Mouse (Mus musculus): ENCODE results near the gene Cdc42bpg. TPM values are rescaled to one million over a fixed set of nuclear protein-coding genes. Genes with fewer than 3 reads are reported as not detected.

Gene Cdc42bpg
- polyA plus RNA-seq, 1 experiment from 2014 or later = 1.6 TPM

- Histone ChIP-seq H3K4me3 (ENCODE audit: low read depth, low read length) (no peak overlapping the region), H3K27me3 (replicated peaks; ENCODE audit: control insufficient read depth, insufficient read depth, low read length) (no peaks in the 10 kb centered on the region), H3K36me3 (ENCODE audit: control insufficient read depth, insufficient read depth, low read length) (peaks cover 98% of the 10 kb centered on the region), H3K4me2 (ENCODE audit: low read depth, low read length) (no peak overlapping the region), H3K27ac (replicated peaks; ENCODE audit: low read depth, low read length) (no peak overlapping the region), H3K9me3 (ENCODE audit: control insufficient read depth, low read length) (no peaks in the 10 kb centered on the region), H3K9ac (ENCODE audit: low read depth, low read length) (no peak overlapping the region), H3K4me1 (ENCODE audit: control insufficient read depth, insufficient read depth, low read length) (peaks cover 6% of the 10 kb centered on the region)
- DNase-seq (ENCODE audit: low spot score) = no peak
- no peak for ATAC-seq (ENCODE audit: low read depth)
- 85% methylated on average over 2 of the region's 2 CpGs for WGBS
Observed at GRCm38 (mm10) chr19:6370175-6370574, 63.9 kb downstream of the Cdc42bpg start.

GRCm38 (mm10) chr19:6372433-6372832 lies 66.2 kb downstream of the Cdc42bpg start:
- Histone ChIP-seq H3K4me2 (ENCODE audit: low read depth, low read length) (no peak overlapping the region), H3K9ac (ENCODE audit: low read depth, low read length) (no peak overlapping the region), H3K4me1 (ENCODE audit: control insufficient read depth, insufficient read depth, low read length) (no peaks in the 10 kb centered on the region), H3K9me3 (ENCODE audit: control insufficient read depth, low read length) (no peaks in the 10 kb centered on the region), H3K4me3 (ENCODE audit: low read depth, low read length) (no peak overlapping the region), H3K27me3 (replicated peaks; ENCODE audit: control insufficient read depth, insufficient read depth, low read length) (no peaks in the 10 kb centered on the region), H3K36me3 (ENCODE audit: control insufficient read depth, insufficient read depth, low read length) (peaks cover 99% of the 10 kb centered on the region), H3K27ac (replicated peaks; ENCODE audit: low read depth, low read length) (no peak overlapping the region)
- no peak for ATAC-seq (ENCODE audit: low read depth)
- no peak for DNase-seq (ENCODE audit: low spot score)
- WGBS = 94% methylated on average over 3 of the region's 3 CpGs

GRCm38 (mm10) chr19:6373539-6374400 lies 67.5 kb downstream of the Cdc42bpg start:
- 69% methylated on average over 12 of the region's 12 CpGs for WGBS
- no peak for ATAC-seq (ENCODE audit: low read depth)

DNA sequence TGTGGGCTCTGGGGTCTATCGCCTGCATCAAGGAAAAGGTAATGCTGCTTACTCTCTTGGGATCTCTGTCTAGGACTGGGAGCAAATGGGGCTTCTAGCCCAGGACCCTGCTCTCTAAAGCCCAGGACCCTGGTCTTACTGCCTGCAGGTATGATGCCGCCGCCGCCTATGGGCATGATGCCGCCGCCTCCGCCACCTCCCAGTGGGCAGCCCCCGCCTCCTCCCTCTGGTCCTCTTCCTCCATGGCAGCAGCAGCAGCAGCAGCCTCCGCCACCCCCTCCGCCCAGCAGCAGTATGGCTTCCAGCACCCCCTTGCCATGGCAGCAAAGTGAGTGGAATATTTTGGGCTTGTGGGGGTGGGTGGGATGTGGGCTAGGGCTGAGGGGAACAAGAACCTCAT lies 68.3 kb downstream of the Cdc42bpg start:
- no peak for ATAC-seq (ENCODE audit: low read depth)
- H3K9ac ChIP-seq (ENCODE audit: low read depth, low read length) = no peak overlapping the region

More at GRCm38 (mm10) chr19:6373539-6374400, 67.5 kb downstream of the Cdc42bpg start:
- no peak overlapping the region for H3K4me2 ChIP-seq (ENCODE audit: low read depth, low read length)
- H3K4me3 ChIP-seq (ENCODE audit: low read depth, low read length) = no peak overlapping the region
- peaks cover 99% of the 10 kb centered on the region for H3K36me3 ChIP-seq (ENCODE audit: control insufficient read depth, insufficient read depth, low read length)
- H3K4me1 ChIP-seq (ENCODE audit: control insufficient read depth, insufficient read depth, low read length) = no peaks in the 10 kb centered on the region
- no peaks in the 10 kb centered on the region for H3K27me3 ChIP-seq (replicated peaks; ENCODE audit: control insufficient read depth, insufficient read depth, low read length)
- no peak overlapping the region for H3K27ac ChIP-seq (replicated peaks; ENCODE audit: low read depth, low read length)
- H3K9ac ChIP-seq (ENCODE audit: low read depth, low read length) = no peak overlapping the region
- peak; percentile 64 for DNase-seq (ENCODE audit: low spot score)
- no peaks in the 10 kb centered on the region for H3K9me3 ChIP-seq (ENCODE audit: control insufficient read depth, low read length)

More for the DNA sequence above, 68.3 kb downstream of the Cdc42bpg start:
- H3K4me1 ChIP-seq (ENCODE audit: control insufficient read depth, insufficient read depth, low read length) = no peaks in the 10 kb centered on the region
- no peak overlapping the region for H3K4me2 ChIP-seq (ENCODE audit: low read depth, low read length)
- H3K27me3 ChIP-seq (replicated peaks; ENCODE audit: control insufficient read depth, insufficient read depth, low read length) = no peaks in the 10 kb centered on the region
- H3K36me3 ChIP-seq (ENCODE audit: control insufficient read depth, insufficient read depth, low read length) = peaks cover 97% of the 10 kb centered on the region
- no peak overlapping the region for H3K27ac ChIP-seq (replicated peaks; ENCODE audit: low read depth, low read length)
- WGBS = 100% methylated on average over 6 of the region's 10 CpGs
- no peaks in the 10 kb centered on the region for H3K9me3 ChIP-seq (ENCODE audit: control insufficient read depth, low read length)
- H3K4me3 ChIP-seq (ENCODE audit: low read depth, low read length) = no peak overlapping the region
- DNase-seq (ENCODE audit: low spot score) = no peak

MicroRNA genes within 50 kb of the gene (microRNA counts, 519-probe panel; counts per million panel counts)
- 2,106 counts per million, percentile 23 among the panel's probes with 10 or more counts for microRNA mmu-miR-192

Small RNAs within 50 kb of the gene (microRNA-seq; reads per million reads assigned to microRNA genes)
- gene Mir192 (ENCODE audit: borderline number of aligned reads) (95.9 reads per million, percentile 51 among the genes with 10 or more reads in this experiment), gene Mir194-2 (ENCODE audit: borderline number of aligned reads) (44.0 reads per million, percentile 43 among the genes with 10 or more reads in this experiment), gene Mir6989 (ENCODE audit: borderline number of aligned reads) (not detected)

Other genes with a start within 250 kb of the Cdc42bpg start
- 67.5 and 69.8 TPM in 2 replicates for gene Mrpl49, start 248.7 kb upstream of the Cdc42bpg start, polyA plus RNA-seq (2014; fragmentation: Nextera tagmentation; extraction: Ambion mirVana)
- gene Fau, start 248.6 kb upstream of the Cdc42bpg start, polyA plus RNA-seq (2014; fragmentation: Nextera tagmentation; extraction: Ambion mirVana) = 870 and 937 TPM in 2 replicates
- gene Znhit2, start 245.3 kb upstream of the Cdc42bpg start, polyA plus RNA-seq (2014; fragmentation: Nextera tagmentation; extraction: Ambion mirVana) = 33.1 and 33.6 TPM in 2 replicates
- gene Tm7sf2, start 238.1 kb upstream of the Cdc42bpg start, polyA plus RNA-seq (2014; fragmentation: Nextera tagmentation; extraction: Ambion mirVana) = 19.5 and 21.7 TPM in 2 replicates
- gene Vps51, start 229.2 kb upstream of the Cdc42bpg start, polyA plus RNA-seq (2014; fragmentation: Nextera tagmentation; extraction: Ambion mirVana) = 52.0 and 66.5 TPM in 2 replicates
- gene Tmem262, start 226.4 kb upstream of the Cdc42bpg start, polyA plus RNA-seq (2014; fragmentation: Nextera tagmentation; extraction: Ambion mirVana) = not detected in 2 replicates
- gene Gm28374, start 224.2 kb upstream of the Cdc42bpg start, polyA plus RNA-seq (2014; fragmentation: Nextera tagmentation; extraction: Ambion mirVana) = 0.28 and 0.67 TPM in 2 replicates
- 66.2 and 81.8 TPM in 2 replicates for gene Zfpl1, start 221.5 kb upstream of the Cdc42bpg start, polyA plus RNA-seq (2014; fragmentation: Nextera tagmentation; extraction: Ambion mirVana)
- gene Cdca5, start 221.5 kb upstream of the Cdc42bpg start, polyA plus RNA-seq (2014; fragmentation: Nextera tagmentation; extraction: Ambion mirVana) = 24.6 and 29.0 TPM in 2 replicates
- gene AC131692.1, start 212.0 kb upstream of the Cdc42bpg start, polyA plus RNA-seq (2014; fragmentation: Nextera tagmentation; extraction: Ambion mirVana) = not detected in 2 replicates
- gene Naaladl1, start 200.7 kb upstream of the Cdc42bpg start, polyA plus RNA-seq (2014; fragmentation: Nextera tagmentation; extraction: Ambion mirVana) = 0.29 and 0.51 TPM in 2 replicates
- 46.3 and 46.6 TPM in 2 replicates for gene Sac3d1, start 187.8 kb upstream of the Cdc42bpg start, polyA plus RNA-seq (2014; fragmentation: Nextera tagmentation; extraction: Ambion mirVana)
- gene Snx15, start 178.2 kb upstream of the Cdc42bpg start, polyA plus RNA-seq (2014; fragmentation: Nextera tagmentation; extraction: Ambion mirVana) = 26.7 and 27.5 TPM in 2 replicates
- gene Batf2, start 165.5 kb upstream of the Cdc42bpg start, polyA plus RNA-seq (2014; fragmentation: Nextera tagmentation; extraction: Ambion mirVana) = 0.28 and 0.33 TPM in 2 replicates
- gene Arl2, start 164.9 kb upstream of the Cdc42bpg start, polyA plus RNA-seq (2014; fragmentation: Nextera tagmentation; extraction: Ambion mirVana) = 73.4 and 80.6 TPM in 2 replicates
- not detected in 2 replicates for gene Majin, start 122.1 kb upstream of the Cdc42bpg start, polyA plus RNA-seq (2014; fragmentation: Nextera tagmentation; extraction: Ambion mirVana)
- 3.3 and 4.1 TPM in 2 replicates for gene Gpha2, start 80.1 kb upstream of the Cdc42bpg start, polyA plus RNA-seq (2014; fragmentation: Nextera tagmentation; extraction: Ambion mirVana)
- 35.1 and 36.5 TPM in 2 replicates for gene Ppp2r5b, start 70.6 kb upstream of the Cdc42bpg start, polyA plus RNA-seq (2014; fragmentation: Nextera tagmentation; extraction: Ambion mirVana)
- gene Atg2a, start 64.8 kb upstream of the Cdc42bpg start, polyA plus RNA-seq (2014; fragmentation: Nextera tagmentation; extraction: Ambion mirVana) = 10.6 and 11.1 TPM in 2 replicates
- 68.4 and 68.6 TPM in 2 replicates for gene Ehd1, start 29.7 kb upstream of the Cdc42bpg start, polyA plus RNA-seq (2014; fragmentation: Nextera tagmentation; extraction: Ambion mirVana)
- 54.2 and 61.5 TPM in 2 replicates for gene Men1, start 28.5 kb downstream of the Cdc42bpg start, polyA plus RNA-seq (2014; fragmentation: Nextera tagmentation; extraction: Ambion mirVana)
- gene Map4k2, start 34.7 kb downstream of the Cdc42bpg start, polyA plus RNA-seq (2014; fragmentation: Nextera tagmentation; extraction: Ambion mirVana) = 9.8 and 9.9 TPM in 2 replicates
- 135 and 140 TPM in 2 replicates for gene Sf1, start 57.2 kb downstream of the Cdc42bpg start, polyA plus RNA-seq (2014; fragmentation: Nextera tagmentation; extraction: Ambion mirVana)
- 49.5 and 84.3 TPM in 2 replicates for gene Pygm, start 77.9 kb downstream of the Cdc42bpg start, polyA plus RNA-seq (2014; fragmentation: Nextera tagmentation; extraction: Ambion mirVana)
- 36.2 and 48.2 TPM in 2 replicates for gene Rasgrp2, start 92.9 kb downstream of the Cdc42bpg start, polyA plus RNA-seq (2014; fragmentation: Nextera tagmentation; extraction: Ambion mirVana)
- gene Nrxn2, start 112.3 kb downstream of the Cdc42bpg start, polyA plus RNA-seq (2014; fragmentation: Nextera tagmentation; extraction: Ambion mirVana) = 2.3 and 3.4 TPM in 2 replicates
- not detected in 2 replicates for gene Slc22a12, start 236.6 kb downstream of the Cdc42bpg start, polyA plus RNA-seq (2014; fragmentation: Nextera tagmentation; extraction: Ambion mirVana)

Data from embryonic facial prominence, embryonic 14.5 days (tissue).